ENCODE assay signal across 8 mouse cellular contexts in genomic region chr12:103064944-103065343, GRCm38 (mm10).
DNase-seq lines count a peak whose midpoint lies in the region; ATAC-seq lines count a peak whose summit lies in the region.

No protein-coding gene starts in this region.

- no peak overlapping the region for H3K27ac ChIP-seq in forebrain, embryonic 16.5 days (ENCODE audit: low read length)

- H3K4me1 ChIP-seq in forebrain, embryonic 16.5 days (replicated peaks; ENCODE audit: control insufficient read depth, insufficient read depth, low read length) = no peaks in the 10 kb centered on the region

- H3K9ac ChIP-seq in forebrain, embryonic 16.5 days (replicated peaks; ENCODE audit: low read depth, low read length) = no peak overlapping the region

- 14% methylated on average over 3 of the region's 3 CpGs for WGBS in forebrain, embryonic 16.5 days

- H3K9me3 ChIP-seq in forebrain, embryonic 16.5 days (ENCODE audit: control insufficient read depth, low read length) = no peaks in the 10 kb centered on the region; the same call in 1 of the 2 replicates

- H3K36me3 ChIP-seq in forebrain, embryonic 16.5 days (ENCODE audit: control insufficient read depth, insufficient read depth) = peaks cover 15% of the 10 kb centered on the region; the same call in 1 of the 2 replicates

- no peaks in the 10 kb centered on the region for H3K27me3 ChIP-seq in forebrain, embryonic 16.5 days (replicated peaks; ENCODE audit: control insufficient read depth, insufficient read depth, low read length)

- no peak overlapping the region for H3K4me2 ChIP-seq in forebrain, embryonic 16.5 days (ENCODE audit: low read length)

- H3K4me3 ChIP-seq in forebrain, embryonic 16.5 days (replicated peaks; ENCODE audit: low read length) = no peak overlapping the region

- ATAC-seq in forebrain, embryonic 16.5 days = peak; percentile 74
- peak; percentile 51; the same call in 1 of the 2 replicates for ATAC-seq in neutrophil, adult 5-6 weeks (ENCODE audit: extremely low read depth, insufficient number of reproducible peaks, low FRiP score, poor library complexity, severe bottlenecking)

- DNase-seq in adrenal gland, postnatal 10 days = peak; percentile 27
- no peak for DNase-seq in adrenal gland, postnatal 25 days
- DNase-seq in 3T3-L1 (ENCODE audit: low read depth, low spot score) = peak; percentile 71
- DNase-seq in brain, embryonic 18.5 days (ENCODE audit: low read depth, low spot score) = peak; percentile 26
- peak; percentile 10 to 17 for DNase-seq in kidney, postnatal 4 days
- DNase-seq in urinary bladder, postnatal 4 days (ENCODE audit: low spot score in 2 of 2) = no peak

Comparison
In these comparisons a context has a peak if more than half of its experiments do, and no peak if none do; other contexts are left out.
1. DNase-seq: peak in adrenal gland, postnatal 10 days (single experiment), 3T3-L1 (single experiment), brain, embryonic 18.5 days (single experiment) and kidney, postnatal 4 days (2 of 2); none in adrenal gland, postnatal 25 days (single experiment) and urinary bladder, postnatal 4 days (0 of 2).